Mouse (Mus musculus): ENCODE measurements around the gene Adgrf1. TPM values are rescaled to one million over a fixed set of nuclear protein-coding genes. Genes with fewer than 3 reads are reported as not detected.

Adgrf1 gene
- polyA plus RNA-seq, 1 experiment from 2014 or later: 0.16 TPM

DNA sequence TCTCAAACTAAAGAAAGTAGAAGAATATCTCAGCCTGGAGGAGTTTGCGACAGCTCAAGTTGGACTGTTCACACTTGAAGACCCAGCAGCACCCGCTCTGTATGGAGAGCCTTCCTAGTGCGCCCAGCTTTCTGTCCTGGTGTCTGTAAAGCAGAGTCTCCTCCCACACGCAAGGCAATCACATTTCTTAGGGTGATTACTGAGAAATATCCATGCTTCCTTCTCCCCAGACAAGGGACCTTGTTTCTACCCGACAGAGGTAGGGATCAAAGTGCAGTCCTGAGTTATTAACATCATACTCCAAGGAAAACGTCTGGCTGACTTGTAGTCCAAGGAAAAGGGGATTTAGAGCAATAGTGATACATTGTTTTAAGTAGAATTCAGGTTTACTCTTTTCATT, 6.1 kb downstream of the Adgrf1 start:
- Histone ChIP-seq H3K4me2 (no peak overlapping the region), H3K4me3 (replicated peaks) (no peak overlapping the region), H3K27me3 (no peaks in the 10 kb centered on the region), H3K27ac (peak overlapping the region; percentile 60; the same call in 1 of the 2 replicates), H3K9ac (no peak overlapping the region), H3K4me1 (peaks cover 6% of the 10 kb centered on the region; the same call in 1 of the 2 replicates), H3K9me3 (replicated peaks) (no peaks in the 10 kb centered on the region), H3K36me3 (no peaks in the 10 kb centered on the region)
- WGBS: 67% methylated on average over 6 of the region's 6 CpGs
- no peak for ATAC-seq (replicated peaks; ENCODE audit: low FRiP score)

DNA sequence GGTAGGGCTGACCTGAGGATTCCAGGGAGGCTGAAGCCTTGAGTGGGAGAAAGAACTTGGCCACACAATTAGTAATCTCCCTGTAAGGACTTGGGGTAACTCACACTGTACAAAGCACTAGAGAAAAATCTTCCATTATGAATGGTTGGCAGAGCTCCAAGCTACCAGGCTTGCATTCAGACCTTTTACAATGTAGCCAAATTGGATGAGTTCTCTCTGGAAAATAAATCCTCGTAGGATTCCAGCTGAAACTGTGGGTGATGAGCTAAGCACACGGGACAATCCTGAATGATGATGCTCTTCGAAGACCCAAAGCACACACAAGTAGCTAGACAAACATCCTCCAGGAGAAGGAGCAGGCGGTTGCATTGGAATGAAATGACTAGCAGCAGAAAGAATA, 7.1 kb downstream of the Adgrf1 start:
- no peak overlapping the region for H3K9ac ChIP-seq
- no peaks in the 10 kb centered on the region for H3K27me3 ChIP-seq
- WGBS: 64% methylated on average over 4 of the region's 4 CpGs
- H3K4me3 ChIP-seq (replicated peaks): no peak overlapping the region
- no peak overlapping the region for H3K27ac ChIP-seq
- no peaks in the 10 kb centered on the region for H3K36me3 ChIP-seq
- H3K9me3 ChIP-seq (replicated peaks): no peaks in the 10 kb centered on the region
- H3K4me1 ChIP-seq: no peaks in the 10 kb centered on the region; the same call in 1 of the 2 replicates
- ATAC-seq (replicated peaks; ENCODE audit: low FRiP score): no peak
- H3K4me2 ChIP-seq: no peak overlapping the region

DNA sequence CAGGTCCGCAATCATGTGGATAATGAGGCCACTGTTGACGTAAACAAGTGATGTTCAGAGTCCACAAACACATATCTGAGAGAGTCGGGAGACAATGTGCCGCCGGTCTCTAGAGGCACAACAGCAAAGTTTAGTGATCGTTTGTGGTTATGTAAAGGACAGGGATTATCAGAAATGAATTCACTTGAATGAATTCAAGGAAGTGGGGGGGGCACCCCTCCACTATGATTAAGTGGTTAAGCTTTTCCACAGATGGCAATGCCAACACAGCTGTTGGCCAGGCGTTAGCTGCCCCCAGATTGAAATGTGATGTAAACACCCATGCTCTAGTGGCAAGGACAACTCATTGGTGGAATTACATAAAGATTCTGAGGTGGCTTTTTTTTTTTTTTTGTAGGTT, 9.5 kb downstream of the Adgrf1 start:
- Histone ChIP-seq H3K9ac (no peak overlapping the region), H3K27ac (no peak overlapping the region), H3K9me3 (replicated peaks) (no peaks in the 10 kb centered on the region), H3K36me3 (no peaks in the 10 kb centered on the region), H3K4me2 (no peak overlapping the region), H3K4me3 (replicated peaks) (no peak overlapping the region), H3K4me1 (no peaks in the 10 kb centered on the region), H3K27me3 (no peaks in the 10 kb centered on the region)
- ATAC-seq (replicated peaks; ENCODE audit: low FRiP score): no peak
- 83% methylated on average over 7 of the region's 7 CpGs for WGBS

DNA sequence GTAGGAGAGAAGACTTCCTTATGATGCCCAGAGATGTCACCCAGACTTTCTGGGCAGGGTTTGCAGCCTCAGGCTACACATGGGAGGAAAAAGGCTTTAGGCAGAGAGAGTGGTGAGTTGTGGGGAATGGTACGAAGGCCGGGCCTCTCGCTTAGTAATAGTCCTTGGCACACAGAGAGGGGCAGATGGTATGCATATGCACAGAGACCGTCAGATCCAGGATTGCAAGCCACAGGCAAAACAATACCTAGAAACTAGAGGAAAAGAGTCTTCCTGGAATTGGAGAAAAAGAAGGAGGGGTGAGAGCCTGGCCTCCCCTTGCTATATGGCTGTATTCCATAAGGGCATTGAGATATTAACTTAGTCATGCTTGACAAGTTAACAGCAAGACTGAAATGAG, 12.2 kb downstream of the Adgrf1 start:
- H3K36me3 ChIP-seq: no peaks in the 10 kb centered on the region
- no peaks in the 10 kb centered on the region for H3K4me1 ChIP-seq
- no peak overlapping the region for H3K4me2 ChIP-seq
- no peak overlapping the region for H3K4me3 ChIP-seq (replicated peaks)
- no peak overlapping the region for H3K27ac ChIP-seq
- no peaks in the 10 kb centered on the region for H3K27me3 ChIP-seq
- H3K9me3 ChIP-seq (replicated peaks): no peaks in the 10 kb centered on the region
- no peak overlapping the region for H3K9ac ChIP-seq
- no peak for ATAC-seq (replicated peaks; ENCODE audit: low FRiP score)
- WGBS: 84% methylated on average over 4 of the region's 4 CpGs

DNA sequence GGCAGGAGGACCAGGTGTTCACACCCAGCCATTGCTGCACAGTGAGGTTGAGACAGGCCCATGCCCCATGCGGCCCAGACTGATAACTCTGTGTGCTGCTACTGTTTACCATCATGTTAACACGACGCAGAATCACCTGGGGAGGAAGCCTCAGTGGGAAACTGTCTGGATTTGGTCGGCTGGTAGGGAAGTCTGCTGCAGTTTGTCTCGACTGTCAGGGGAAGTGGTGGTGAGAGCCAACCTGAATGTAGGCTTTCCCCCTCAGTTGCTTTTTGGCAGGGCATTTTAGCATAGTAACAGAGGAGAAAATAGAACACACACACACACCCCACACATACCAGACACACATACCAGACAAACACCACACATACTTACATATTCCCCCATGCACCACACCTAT, 12.7 kb downstream of the Adgrf1 start:
- Histone ChIP-seq H3K4me3 (replicated peaks) (no peak overlapping the region), H3K9me3 (replicated peaks) (no peaks in the 10 kb centered on the region), H3K9ac (no peak overlapping the region), H3K27ac (no peak overlapping the region), H3K4me2 (no peak overlapping the region), H3K36me3 (no peaks in the 10 kb centered on the region), H3K27me3 (no peaks in the 10 kb centered on the region), H3K4me1 (no peaks in the 10 kb centered on the region)
- WGBS: 66% methylated on average over 5 of the region's 5 CpGs
- no peak for ATAC-seq (replicated peaks; ENCODE audit: low FRiP score)

DNA sequence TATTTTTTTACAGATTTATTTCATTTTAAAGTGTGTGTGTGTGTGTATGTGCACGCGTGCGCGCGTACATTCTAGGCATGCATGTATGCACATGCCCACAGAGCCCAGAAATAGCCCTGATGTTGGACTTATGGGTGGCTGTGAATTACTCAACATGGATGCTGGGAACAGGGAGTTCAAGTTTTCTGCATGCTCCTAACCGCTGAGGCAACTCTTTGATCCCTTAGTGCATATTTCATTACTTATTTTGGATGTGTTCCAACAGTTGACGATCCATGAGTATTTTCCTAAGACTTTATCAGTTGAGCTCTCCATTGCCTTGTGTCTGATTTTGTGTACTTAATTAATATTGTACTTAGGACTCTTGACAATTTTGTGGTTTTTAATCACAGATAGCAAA, 29.4 kb downstream of the Adgrf1 start:
- Histone ChIP-seq H3K4me2 (no peak overlapping the region), H3K36me3 (no peaks in the 10 kb centered on the region), H3K9me3 (replicated peaks) (no peaks in the 10 kb centered on the region), H3K4me1 (peaks cover 4% of the 10 kb centered on the region; the same call in 1 of the 2 replicates), H3K9ac (no peak overlapping the region), H3K27me3 (no peaks in the 10 kb centered on the region), H3K4me3 (replicated peaks) (no peak overlapping the region), H3K27ac (no peak overlapping the region)
- WGBS: 77% methylated on average over 7 of the region's 7 CpGs
- no peak for ATAC-seq (replicated peaks; ENCODE audit: low FRiP score)

DNA sequence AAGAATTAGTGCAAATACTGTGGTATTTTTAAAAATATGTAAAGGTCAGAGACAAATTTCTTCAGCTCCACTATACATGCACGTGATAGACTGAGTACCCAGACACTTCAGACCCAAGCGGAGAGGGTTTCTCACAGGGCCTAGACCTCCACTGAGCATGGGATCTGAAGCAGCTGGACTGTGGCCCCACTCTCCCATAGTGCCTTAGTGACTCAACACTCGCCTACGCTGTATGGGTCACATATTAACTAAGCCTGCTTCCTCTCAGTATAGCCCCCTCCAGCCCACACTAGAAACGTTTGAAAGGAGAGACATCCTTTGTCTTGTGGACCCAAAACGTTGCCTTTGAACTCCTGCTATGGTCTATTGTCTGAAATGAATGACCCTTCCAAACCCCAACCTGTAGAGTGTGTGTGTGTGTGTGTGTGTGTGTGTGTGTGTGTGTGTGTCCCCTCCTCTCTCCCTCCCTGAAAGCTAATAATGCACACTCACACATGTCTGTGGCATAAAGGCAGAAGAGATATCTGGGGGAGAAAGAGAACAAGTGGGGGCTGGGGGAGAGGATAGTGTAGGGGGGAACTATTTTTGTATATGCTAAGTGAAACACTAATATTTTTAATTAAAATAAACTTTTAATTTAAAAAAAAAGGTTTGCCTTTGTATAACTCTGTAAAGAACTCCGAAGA, 56.0 kb downstream of the Adgrf1 start:
- Histone ChIP-seq H3K4me3 (replicated peaks) (no peak overlapping the region), H3K4me1 (peaks cover 18% of the 10 kb centered on the region), H3K9me3 (replicated peaks) (0 out of 2 replicates have a peak, but pooled peaks cover 3% of the 10 kb centered on the region), H3K36me3 (no peaks in the 10 kb centered on the region), H3K9ac (no peak overlapping the region), H3K27ac (peak overlapping the region; percentile 29; the same call in 1 of the 2 replicates), H3K4me2 (peak overlapping the region; percentile 68), H3K27me3 (no peaks in the 10 kb centered on the region)
- 40% methylated on average over 7 of the region's 7 CpGs for WGBS
- peak; percentile 82 for ATAC-seq (replicated peaks; ENCODE audit: low FRiP score)

DNA sequence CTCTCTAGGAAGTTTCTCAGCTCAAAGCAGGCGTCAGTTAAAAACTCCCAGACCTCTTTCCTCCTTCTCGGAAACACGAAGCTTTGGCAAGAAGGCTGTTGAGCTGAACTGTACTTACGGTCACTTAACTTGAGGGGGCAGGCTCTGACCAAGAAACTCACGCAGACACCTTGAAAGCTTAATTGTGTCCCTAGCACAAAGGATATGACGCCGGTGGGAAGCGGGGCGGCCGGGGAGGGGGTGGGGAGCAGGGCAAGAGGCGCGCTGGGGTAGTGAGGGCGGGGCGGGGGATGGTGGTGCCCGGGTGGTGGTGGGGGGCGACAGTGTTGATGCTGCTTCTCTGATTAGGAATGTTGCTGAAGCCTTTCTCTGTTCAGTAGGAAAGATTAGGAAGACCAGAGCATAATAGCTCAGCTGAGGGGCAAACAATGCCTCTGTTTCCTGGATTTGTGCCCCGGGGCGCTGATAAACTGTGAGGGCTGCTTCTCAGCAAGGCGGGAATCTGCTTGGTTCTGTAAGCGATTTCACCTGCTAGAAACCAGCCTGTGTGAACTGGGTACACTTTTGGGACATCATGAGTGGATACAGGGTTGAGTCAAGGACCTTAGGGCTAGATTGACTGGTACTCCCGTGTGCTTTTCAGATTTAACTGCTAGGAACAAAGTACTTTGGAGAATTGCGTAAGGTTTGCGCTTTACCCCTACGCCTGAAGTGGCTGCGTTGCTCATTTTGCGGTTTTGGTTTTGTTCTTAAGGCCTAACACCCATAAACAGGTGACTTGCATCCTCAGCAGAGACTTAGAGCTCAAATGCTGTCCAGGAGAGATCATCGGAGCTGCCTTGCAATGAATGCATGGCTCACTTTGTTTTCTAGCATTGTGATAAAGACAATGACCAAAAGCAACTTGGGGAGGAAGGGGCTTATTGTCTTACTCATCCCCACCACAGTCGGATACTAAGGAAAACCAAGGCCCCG, 56.9 kb downstream of the Adgrf1 start:
- Histone ChIP-seq H3K36me3 (no peaks in the 10 kb centered on the region), H3K27me3 (no peaks in the 10 kb centered on the region), H3K4me1 (peaks cover 22% of the 10 kb centered on the region), H3K4me3 (replicated peaks) (peak overlapping the region; percentile 37), H3K27ac (peak overlapping the region; percentile 66), H3K4me2 (peak overlapping the region; percentile 68), H3K9me3 (replicated peaks) (0 out of 2 replicates have a peak, but pooled peaks cover 3% of the 10 kb centered on the region), H3K9ac (peak overlapping the region; percentile 45; the same call in 1 of the 2 replicates)
- ATAC-seq (replicated peaks; ENCODE audit: low FRiP score): peak; percentile 89
- WGBS: 18% methylated on average over 29 of the region's 29 CpGs

DNA sequence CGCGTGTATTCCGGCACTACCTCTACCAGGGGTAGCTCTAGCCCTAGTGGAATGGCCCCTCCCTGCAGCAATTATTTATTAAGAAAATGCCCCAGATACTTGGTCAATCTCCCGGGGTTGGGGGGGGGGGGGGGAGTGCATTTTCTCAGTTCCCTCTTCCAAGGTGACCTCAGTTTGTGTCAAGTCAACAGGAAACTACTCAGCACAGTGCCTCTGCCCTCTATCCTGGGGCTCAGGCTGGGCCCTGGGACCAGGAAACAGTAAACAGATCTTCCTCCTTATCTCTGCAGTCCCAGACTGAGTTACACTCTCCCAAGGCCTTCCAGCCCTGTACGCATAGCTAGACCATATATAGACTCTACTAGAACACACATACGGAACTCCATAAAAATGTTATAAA, 57.7 kb downstream of the Adgrf1 start:
- Histone ChIP-seq H3K4me1 (peaks cover 27% of the 10 kb centered on the region), H3K27ac (no peak overlapping the region), H3K9ac (no peak overlapping the region), H3K36me3 (no peaks in the 10 kb centered on the region), H3K4me2 (no peak overlapping the region), H3K9me3 (replicated peaks) (0 out of 2 replicates have a peak, but pooled peaks cover 3% of the 10 kb centered on the region), H3K27me3 (no peaks in the 10 kb centered on the region), H3K4me3 (replicated peaks) (no peak overlapping the region)
- whole genome bisulfite sequencing: 71% methylated on average over 6 of the region's 6 CpGs
- no peak for ATAC-seq (replicated peaks; ENCODE audit: low FRiP score)

DNA sequence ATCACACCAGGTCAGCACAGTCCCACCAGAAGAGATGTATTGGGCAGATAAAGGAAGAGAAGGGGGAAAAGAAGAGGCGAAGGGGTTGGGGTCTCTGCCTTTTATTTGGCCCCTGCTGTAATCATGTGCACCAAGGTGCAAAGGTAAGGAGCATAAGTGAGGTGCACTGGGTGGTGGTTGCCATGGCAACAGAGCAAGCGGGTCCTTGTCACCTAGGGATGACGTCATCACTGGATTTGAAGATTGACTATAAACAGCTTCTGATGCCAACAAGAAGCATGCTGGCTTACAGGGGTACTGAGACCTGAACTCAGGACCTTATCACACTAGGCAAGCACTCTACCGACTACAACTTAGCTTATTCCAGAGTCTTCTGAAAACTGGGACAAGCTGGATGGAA, 59.1 kb downstream of the Adgrf1 start:
- H3K27ac ChIP-seq: no peak overlapping the region
- no peak overlapping the region for H3K4me3 ChIP-seq (replicated peaks)
- H3K4me1 ChIP-seq: peaks cover 33% of the 10 kb centered on the region
- WGBS: 87% methylated on average over 4 of the region's 4 CpGs
- H3K27me3 ChIP-seq: no peaks in the 10 kb centered on the region
- H3K4me2 ChIP-seq: no peak overlapping the region
- no peaks in the 10 kb centered on the region for H3K36me3 ChIP-seq
- no peak for ATAC-seq (replicated peaks; ENCODE audit: low FRiP score)
- H3K9me3 ChIP-seq (replicated peaks): no peaks in the 10 kb centered on the region
- no peak overlapping the region for H3K9ac ChIP-seq

DNA sequence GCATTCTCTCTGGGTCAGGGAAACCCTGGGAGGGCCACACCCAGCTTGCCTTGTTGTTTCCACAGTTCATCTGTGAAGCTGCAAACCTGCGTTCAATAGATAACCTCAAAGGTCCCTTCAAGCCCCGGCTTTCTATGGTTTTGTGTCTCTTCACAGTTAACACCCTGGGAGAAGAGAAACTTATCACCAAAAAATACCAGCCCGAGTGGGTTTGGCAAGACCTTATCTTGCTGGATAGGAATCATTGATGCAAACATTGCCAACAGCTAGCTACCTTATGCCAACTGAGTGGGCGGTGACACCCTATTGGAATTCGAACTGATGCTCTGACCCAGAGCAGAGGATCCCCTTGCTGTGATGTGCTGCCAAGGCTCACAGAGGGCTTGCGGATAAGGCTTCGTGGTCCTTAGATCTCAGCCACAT, 59.6 kb downstream of the Adgrf1 start:
- H3K4me2 ChIP-seq: no peak overlapping the region
- no peak for ATAC-seq (replicated peaks; ENCODE audit: low FRiP score)

DNA sequence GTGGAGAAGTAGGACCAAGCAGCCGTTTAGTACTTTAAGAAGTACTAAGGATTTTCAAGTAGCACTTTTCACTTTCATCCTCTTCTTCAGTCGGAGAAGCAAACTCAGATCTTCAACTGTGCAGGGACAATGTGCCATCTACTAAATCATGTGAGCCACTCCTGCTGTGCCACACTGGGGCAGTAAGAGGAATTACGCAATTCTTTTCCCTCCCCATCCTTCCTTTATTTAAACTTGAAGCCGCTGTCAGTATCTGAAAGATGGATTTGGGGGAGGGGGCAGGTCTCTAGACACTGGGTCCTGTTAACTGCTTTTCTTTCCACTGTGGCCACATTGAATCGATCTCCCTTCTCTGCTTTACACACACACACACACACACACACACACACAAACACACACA, 62.6 kb downstream of the Adgrf1 start:
- H3K4me2 ChIP-seq: no peak overlapping the region
- no peaks in the 10 kb centered on the region for H3K36me3 ChIP-seq
- ATAC-seq (replicated peaks; ENCODE audit: low FRiP score): no peak
- H3K27me3 ChIP-seq: no peaks in the 10 kb centered on the region
- 51% methylated on average over 5 of the region's 5 CpGs for WGBS
- H3K9ac ChIP-seq: no peak overlapping the region
- H3K4me3 ChIP-seq (replicated peaks): no peak overlapping the region
- H3K27ac ChIP-seq: no peak overlapping the region
- H3K9me3 ChIP-seq (replicated peaks): no peaks in the 10 kb centered on the region; the same call in 1 of the 2 replicates
- peaks cover 18% of the 10 kb centered on the region for H3K4me1 ChIP-seq

More for the DNA sequence above, 59.6 kb downstream of the Adgrf1 start:
- H3K9me3 ChIP-seq (replicated peaks): no peaks in the 10 kb centered on the region
- no peaks in the 10 kb centered on the region for H3K36me3 ChIP-seq
- no peak overlapping the region for H3K27ac ChIP-seq
- H3K4me3 ChIP-seq (replicated peaks): no peak overlapping the region
- H3K27me3 ChIP-seq: no peaks in the 10 kb centered on the region
- 79% methylated on average over 7 of the region's 7 CpGs for WGBS
- H3K4me1 ChIP-seq: peaks cover 33% of the 10 kb centered on the region
- H3K9ac ChIP-seq: no peak overlapping the region

All from kidney, embryonic 15.5 days (tissue).